Mouse (Mus musculus) heart, embryonic 14.5 days (tissue): ENCODE data around the gene Zfp978. TPM values are rescaled to one million over a fixed set of nuclear protein-coding genes. Genes with fewer than 3 reads are reported as not detected.
"Not testable (repeated sequence)": the region's sequence is repeated elsewhere in the genome, so short reads cannot be mapped to it uniquely, and the experiment has no call there.

Experiments
- ATAC-seq: fragments of 200-750 bp; cut with Nextera tagmentation; 2 replicates; pipeline ENCODE4 v1.8.0; 2017; ENCODE audit warnings: low read depth, moderate TSS enrichment; ENCODE audit not compliant: insufficient number of reproducible peaks, insufficient read depth, low FRiP score
- H3K27ac ChIP-seq, 2 experiments: fragments of 200-500 bp in 1 of 2; fragments of 300-500 bp in 1 of 2; sonication (generic) in 1 of 2; replicated peaks in 1 of 2; 2 replicates each; pipeline ENCODE4 v1.5.1; 2012 to 2014; ENCODE audit warnings: low read depth in 2 of 2, low read length in 2 of 2, control low read depth in 1 of 2, mild to moderate bottlenecking in 1 of 2, mixed read lengths in 1 of 2; ENCODE audit not compliant: control insufficient read depth in 1 of 2, insufficient read depth in 1 of 2
- H3K27me3 ChIP-seq: fragments of 300-500 bp; sonication (generic); 2 replicates; pipeline ENCODE4 v1.6.1; 2014; ENCODE audit warnings: mild to moderate bottlenecking, low read length, control low read depth; ENCODE audit not compliant: control insufficient read depth, insufficient read depth
- H3K36me3 ChIP-seq: fragments of 300-500 bp; sonication (generic); 2 replicates; pipeline ENCODE4 v1.6.1; 2014; ENCODE audit warnings: mild to moderate bottlenecking, control low read depth, low read length, mixed read lengths; ENCODE audit not compliant: control insufficient read depth, insufficient read depth
- H3K4me1 ChIP-seq, 2 experiments: fragments of 200-500 bp in 1 of 2; fragments of 300-500 bp in 1 of 2; sonication (generic) in 1 of 2; 2 replicates each; pipeline ENCODE4 v1.6.1; 2012 to 2014; ENCODE audit warnings: low read length in 2 of 2, control low read depth in 1 of 2, mixed read lengths in 1 of 2; ENCODE audit not compliant: control insufficient read depth in 2 of 2, insufficient read depth in 2 of 2
- H3K4me2 ChIP-seq: fragments of 300-500 bp; sonication (generic); 2 replicates; pipeline ENCODE4 v1.6.1; 2014; ENCODE audit warnings: mild to moderate bottlenecking, low read length
- H3K4me3 ChIP-seq, 2 experiments: fragments of 200-500 bp in 1 of 2; fragments of 300-500 bp in 1 of 2; sonication (generic) in 1 of 2; 2 replicates each; pipeline ENCODE4 v1.5.1; 2012 to 2014; ENCODE audit warnings: low read length in 2 of 2, mild to moderate bottlenecking in 2 of 2, control low read depth in 1 of 2, low read depth in 1 of 2, moderate library complexity in 1 of 2; ENCODE audit not compliant: control insufficient read depth in 1 of 2, insufficient read depth in 1 of 2
- H3K9ac ChIP-seq: fragments of 300-500 bp; sonication (generic); 2 replicates; pipeline ENCODE4 v1.6.1; 2014; ENCODE audit warnings: mild to moderate bottlenecking, low read length
- H3K9me3 ChIP-seq: fragments of 300-500 bp; sonication (generic); 2 replicates; pipeline ENCODE4 v1.6.1; 2016; ENCODE audit warnings: low read length, control low read depth; ENCODE audit not compliant: control insufficient read depth
- WGBS: fragments of 180-500 bp; shearing (Covaris S2); extraction: QIAGEN DNeasy Blood & Tissue Kit; methylation state at CpG from one replicate; pipeline ENCODE4 v1.1.7; 2014; 5-methylcytosine and 5-hydroxymethylcytosine counted together
- polyA plus RNA-seq: library from polyadenylated mRNA; unstranded; fragments of >200 nt; fragmentation: Nextera tagmentation; extraction: Ambion mirVana; gene quantifications from 2 replicates; pipeline ENCODE4 v1.2.1, GENCODE M21; 2014

Zfp978 gene
- polyA plus RNA-seq, 1 experiment from 2014 or later, result not detected

DNA sequence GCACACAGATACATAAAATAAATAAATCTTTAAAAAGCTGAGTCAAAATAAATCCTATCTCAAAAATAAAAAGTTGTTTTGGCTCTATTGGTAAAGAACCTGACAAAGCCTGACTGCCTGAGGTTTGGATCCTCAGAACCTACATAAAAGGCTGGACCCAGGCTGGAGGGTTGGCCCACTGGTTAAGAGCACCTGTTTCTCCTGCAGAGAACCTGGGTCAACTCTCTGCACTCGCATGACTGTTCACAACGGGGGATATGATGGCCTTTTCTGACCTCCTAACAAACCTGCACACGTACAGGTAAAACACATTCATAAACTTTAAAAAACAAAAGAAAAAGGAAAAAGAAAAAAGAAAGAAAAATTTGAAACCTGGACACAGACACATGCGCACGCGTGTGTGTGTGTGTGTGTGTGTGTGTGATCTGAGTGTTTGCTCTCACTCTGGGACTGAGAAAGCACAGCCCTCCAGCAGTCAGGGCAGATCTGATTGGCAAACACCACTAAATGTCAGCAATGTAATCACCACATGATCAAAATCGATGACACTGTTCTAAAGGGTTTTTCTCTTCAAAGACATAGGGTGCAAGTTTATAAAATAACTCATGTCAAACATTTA lies 21.4 kb upstream of the Zfp978 start:
- not testable (repeated sequence) for H3K4me2 ChIP-seq, H3K27ac ChIP-seq, H3K4me3 ChIP-seq, H3K9ac ChIP-seq, H3K4me1 ChIP-seq, ATAC-seq, H3K27me3 ChIP-seq, H3K36me3 ChIP-seq
- peaks cover 64% of the 10 kb centered on the region for H3K9me3 ChIP-seq
- 65% methylated on average over 7 of the region's 7 CpGs for WGBS

DNA sequence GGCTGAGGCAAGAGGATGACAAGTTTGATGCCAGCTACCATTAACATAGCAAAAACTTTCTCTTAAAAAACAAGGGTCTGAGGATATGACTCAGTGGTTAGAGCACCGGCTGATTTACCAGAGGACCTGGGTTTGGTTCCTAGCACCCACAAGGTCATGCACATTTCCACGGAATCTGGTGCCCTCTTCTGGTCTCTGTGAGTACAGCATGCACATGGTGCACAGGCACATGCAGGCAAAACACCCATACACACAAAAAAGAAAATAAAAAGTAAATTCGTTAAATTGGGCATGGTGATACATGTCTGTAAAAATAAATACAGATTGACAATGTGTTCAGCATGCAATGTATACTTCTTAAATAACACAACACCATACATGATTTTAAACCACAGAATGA lies 20.9 kb upstream of the Zfp978 start:
- ATAC-seq, H3K9ac ChIP-seq, H3K4me2 ChIP-seq, H3K27ac ChIP-seq, H3K4me3 ChIP-seq, H3K4me1 ChIP-seq, H3K36me3 ChIP-seq, H3K27me3 ChIP-seq: not testable (repeated sequence)
- H3K9me3 ChIP-seq, result peaks cover 60% of the 10 kb centered on the region
- WGBS, result 59% methylated on average over 3 of the region's 3 CpGs

DNA sequence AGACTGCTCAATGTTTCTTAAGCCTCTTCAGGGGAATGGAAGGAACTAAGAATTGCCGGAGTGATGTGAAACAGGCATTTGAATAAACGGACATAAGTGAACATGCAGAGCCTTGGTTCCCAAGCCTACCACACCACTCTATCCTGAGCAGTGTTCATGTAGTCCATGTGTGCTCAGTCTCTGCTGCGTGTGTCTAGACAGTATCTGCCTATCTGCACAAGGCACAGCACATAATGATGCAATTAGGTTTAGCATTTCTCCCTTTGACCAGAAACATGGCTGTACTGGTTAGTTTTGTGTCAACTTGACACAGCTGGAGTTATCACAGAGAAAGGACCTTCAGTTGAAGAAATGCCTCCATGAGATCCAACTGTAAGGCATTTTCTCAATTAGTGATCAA lies 20.2 kb upstream of the Zfp978 start:
- 80% methylated on average over 3 of the region's 3 CpGs for WGBS
- not testable (repeated sequence) for H3K4me1 ChIP-seq, H3K4me2 ChIP-seq, H3K27me3 ChIP-seq, H3K36me3 ChIP-seq, H3K27ac ChIP-seq, H3K4me3 ChIP-seq, H3K9ac ChIP-seq, ATAC-seq
- H3K9me3 ChIP-seq, result peaks cover 53% of the 10 kb centered on the region

DNA sequence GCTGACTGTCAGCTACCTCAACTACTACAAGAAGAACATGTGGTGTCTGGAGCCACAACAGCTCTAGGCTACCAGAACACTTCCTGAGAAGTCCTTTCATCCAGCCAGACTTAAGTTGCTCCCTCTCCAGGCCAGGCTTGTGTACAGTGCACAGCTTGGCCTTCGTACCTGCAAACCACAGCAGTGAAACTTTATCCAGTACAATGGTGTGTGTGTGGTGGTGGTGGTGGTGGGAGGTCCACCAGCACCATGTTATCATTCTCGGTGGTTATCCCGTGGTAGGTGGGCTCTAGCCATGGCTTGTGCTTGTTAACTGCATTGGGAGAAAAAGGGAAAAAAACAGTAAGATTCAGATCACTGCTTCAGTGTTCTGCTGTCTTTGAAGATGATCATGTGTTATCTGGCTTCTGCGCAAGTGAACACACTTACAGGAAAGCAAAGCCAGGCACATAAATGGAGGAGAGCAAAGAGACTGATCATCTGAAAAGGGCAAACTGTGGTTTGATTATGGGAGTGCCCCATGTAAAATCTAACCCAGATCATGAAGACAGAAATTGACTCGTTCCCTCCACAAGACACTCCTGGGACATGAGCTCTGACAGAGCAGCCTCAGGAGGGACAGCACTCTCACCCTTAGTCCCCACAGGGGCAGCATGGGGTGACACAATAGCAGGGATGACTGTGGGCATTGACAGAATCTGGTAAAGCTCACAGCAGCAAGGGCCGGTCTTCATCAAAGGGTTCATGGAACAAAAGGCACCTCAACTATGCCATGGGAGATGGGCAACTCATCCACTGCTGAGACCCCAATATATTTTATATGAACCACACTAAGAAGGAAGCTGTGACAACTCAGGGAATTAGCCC lies 17.8 kb upstream of the Zfp978 start:
- H3K27me3 ChIP-seq, H3K27ac ChIP-seq, H3K9ac ChIP-seq, H3K4me1 ChIP-seq, H3K36me3 ChIP-seq, H3K4me3 ChIP-seq, H3K4me2 ChIP-seq: not testable (repeated sequence)
- H3K9me3 ChIP-seq, result peaks cover 50% of the 10 kb centered on the region
- 69% methylated on average over 6 of the region's 6 CpGs for WGBS
- ATAC-seq, result peak; percentile 89

DNA sequence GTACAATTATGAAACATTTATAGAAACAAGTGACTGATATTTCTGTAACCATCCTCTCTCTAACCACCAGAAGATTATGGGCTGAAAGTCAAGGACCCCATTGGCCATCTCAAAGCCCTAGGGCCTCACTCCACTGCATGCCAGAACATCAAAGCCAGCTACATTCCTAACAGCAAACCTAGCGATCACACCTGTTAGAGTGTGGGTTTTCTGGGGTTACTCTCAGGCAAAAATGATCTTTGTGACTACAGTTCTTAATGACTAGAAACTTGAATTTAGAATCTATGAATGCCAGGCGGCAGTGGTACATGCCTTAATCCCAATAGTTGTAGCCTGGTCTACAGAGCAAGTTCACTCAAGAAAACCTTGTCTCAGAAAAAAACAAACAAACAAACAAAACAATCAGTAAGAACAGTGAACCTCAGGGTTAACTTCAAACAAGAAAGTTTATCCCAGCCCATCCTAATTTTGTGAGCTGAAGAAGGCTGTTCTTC lies 16.0 kb upstream of the Zfp978 start:
- H3K4me3 ChIP-seq, H3K27me3 ChIP-seq, H3K27ac ChIP-seq, H3K4me2 ChIP-seq, H3K4me1 ChIP-seq, H3K9ac ChIP-seq, ATAC-seq, H3K36me3 ChIP-seq: not testable (repeated sequence)
- H3K9me3 ChIP-seq, result peaks cover 53% of the 10 kb centered on the region
- 71% methylated on average over 2 of the region's 2 CpGs for WGBS

DNA sequence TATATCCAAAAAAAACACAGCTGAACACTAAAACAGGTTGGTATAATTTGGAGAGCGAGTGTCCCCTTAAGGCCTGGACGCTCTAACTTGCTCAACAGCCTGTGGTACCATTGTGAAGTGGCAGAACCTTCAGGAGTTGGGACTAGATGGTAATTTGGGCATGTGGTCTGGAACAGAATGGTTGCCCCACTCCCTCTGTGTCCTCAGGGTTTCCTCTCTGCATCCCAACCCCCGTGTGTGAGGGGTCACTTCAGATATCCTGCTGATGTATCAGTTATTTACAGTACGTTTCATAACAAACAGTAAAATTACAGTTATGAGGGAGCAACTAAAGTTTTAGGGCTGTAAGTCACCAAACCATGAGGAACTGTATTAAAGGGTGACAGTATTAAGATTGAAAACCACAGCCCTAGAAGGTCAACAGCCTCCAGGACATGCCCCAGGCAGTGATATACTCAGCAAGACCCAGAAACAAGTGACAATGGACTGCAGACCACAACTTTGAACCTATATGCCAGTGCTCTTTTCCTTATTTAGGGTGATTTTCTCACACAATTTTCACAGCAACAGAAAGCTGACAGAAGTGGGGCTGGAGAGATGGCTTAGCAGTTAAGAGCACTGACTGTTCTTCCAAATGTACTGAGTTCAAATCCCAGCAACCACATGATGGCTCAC lies 14.6 kb upstream of the Zfp978 start:
- not testable (repeated sequence) for H3K9ac ChIP-seq, H3K27ac ChIP-seq, H3K4me2 ChIP-seq, ATAC-seq, H3K4me1 ChIP-seq, H3K36me3 ChIP-seq, H3K4me3 ChIP-seq, H3K27me3 ChIP-seq
- H3K9me3 ChIP-seq, result peaks cover 59% of the 10 kb centered on the region
- 53% methylated on average over 4 of the region's 4 CpGs for WGBS

DNA sequence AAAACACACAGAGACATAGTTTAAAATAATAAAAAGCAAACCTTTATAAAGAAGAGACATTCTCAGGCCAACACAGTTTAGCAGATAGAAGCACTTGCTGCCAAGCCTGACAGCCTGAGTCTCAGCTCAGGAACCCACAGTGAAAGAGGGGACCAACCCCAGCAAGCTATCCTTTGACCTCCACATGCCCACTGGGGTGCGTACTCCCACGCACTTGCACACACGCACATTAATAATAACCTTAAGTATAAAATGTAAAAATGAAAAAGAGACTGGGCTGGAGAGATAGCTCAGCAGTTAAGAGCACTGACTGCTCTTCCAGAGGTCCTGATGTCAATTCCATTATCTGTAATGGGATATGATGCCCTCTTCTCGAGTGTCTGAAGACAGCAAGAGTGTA lies 13.8 kb upstream of the Zfp978 start:
- ATAC-seq, H3K27ac ChIP-seq, H3K27me3 ChIP-seq, H3K4me1 ChIP-seq, H3K4me2 ChIP-seq, H3K4me3 ChIP-seq, H3K9ac ChIP-seq, H3K36me3 ChIP-seq: not testable (repeated sequence)
- peaks cover 59% of the 10 kb centered on the region for H3K9me3 ChIP-seq
- WGBS, result 54% methylated on average over 4 of the region's 4 CpGs
